In genomic region chr8:71486136-71486529, GRCm38 (mm10) we compare ENCODE assay signal across 8 mouse cellular contexts. TPM values are rescaled to one million over a fixed set of nuclear protein-coding genes. Genes with fewer than 3 reads are reported as not detected.
A peak's percentile ranks its signal among the peaks of the same experiment; 100 is the strongest.
DNase-seq lines count a peak whose midpoint lies in the region; ATAC-seq and TF ChIP-seq lines count a peak whose summit lies in the region.

No protein-coding gene starts in this region.

- TF ChIP-seq CTCF in gastrocnemius, adult 2 months (IDR thresholded peaks at IDR 0.05) = no peak
- no peak for TF ChIP-seq CTCF in liver, embryonic 14.5 days (IDR thresholded peaks at IDR 0.05; ENCODE audit: low read depth)

- H3K4me1 ChIP-seq in liver, embryonic 14.5 days (replicated peaks; ENCODE audit: control insufficient read depth in 2 of 2, insufficient read depth in 2 of 2, low read length in 1 of 2) = peaks cover 4 to 7% of the 10 kb centered on the region in 2 experiments; a peak in 3 of 4 replicates

- no peaks in the 10 kb centered on the region for H3K27me3 ChIP-seq in liver, embryonic 14.5 days (ENCODE audit: control insufficient read depth, insufficient read depth, low read length)

- H3K27ac ChIP-seq in gastrocnemius, adult 2 months = peak overlapping the region; percentile 94
- no peak overlapping the region for H3K27ac ChIP-seq in liver, embryonic 14.5 days

- no peak for TF ChIP-seq EP300 in liver, embryonic 14.5 days (IDR thresholded peaks at IDR 0.05; ENCODE audit: low read depth)

- intact Hi-C loops in gastrocnemius, adult 2 months (cut with DNase I) = loop anchor here (5.0 kb wide), 1 partner anchor 36 kb away; no protein-coding TSS in a partner anchor
- intact Hi-C loops in gastrocnemius, postnatal 36 days (cut with DNase I) = no loop called here

- no peaks in the 10 kb centered on the region for H3K9me3 ChIP-seq in liver, embryonic 14.5 days (ENCODE audit: control insufficient read depth, low read length)

- H3K36me3 ChIP-seq in liver, embryonic 14.5 days (replicated peaks; ENCODE audit: control insufficient read depth, insufficient read depth, low read depth) = no peaks in the 10 kb centered on the region

- no peak for DNase-seq in gastrocnemius, adult 2 months
- DNase-seq in gastrocnemius, postnatal 36 days = no peak
- DNase-seq in thymus, postnatal 0 days (ENCODE audit: low spot score) = peak; percentile 25
- no peak for DNase-seq in thymus, postnatal 25 days
- no peak for DNase-seq in liver, embryonic 14.5 days (ENCODE audit: low read depth in 3 of 3, low spot score in 3 of 3)
- DNase-seq in retina, embryonic 14.5 days (ENCODE audit: low spot score) = no peak
- no peak for DNase-seq in adrenal gland, adult 2 months
- DNase-seq in cerebellum, adult 11-12 months = no peak

- no peak overlapping the region for H3K9ac ChIP-seq in liver, embryonic 14.5 days (replicated peaks)

- H3K4me2 ChIP-seq in liver, embryonic 14.5 days (ENCODE audit: low read depth) = peak overlapping the region; percentile 67

- WGBS in liver, embryonic 14.5 days (ENCODE audit: insufficient replicate concordance) = 23% methylated on average over 7 of the region's 7 CpGs

- ATAC-seq in liver, embryonic 14.5 days (ENCODE audit: insufficient read depth) = no peak

- peak overlapping the region; percentile 91 for H3K4me3 ChIP-seq in gastrocnemius, adult 2 months
- no peak overlapping the region for H3K4me3 ChIP-seq in liver, embryonic 14.5 days (ENCODE audit: insufficient read depth in 1 of 2, low read depth in 2 of 2, low read length in 2 of 2)

RNA-seq across cellular contexts. Expression of gene Ano8, which starts 0.4 kb away (rescaled TPM):
- 10 to 100 TPM; 16.0 to 17.0 TPM for total RNA-seq in gastrocnemius, adult 2 months (2021)
- 10 to 100 TPM; 13.8 to 16.0 TPM for total RNA-seq in gastrocnemius, postnatal 36 days (2021)
- 0.68 and 1.4 TPM in 2 replicates for polyA plus RNA-seq in thymus, postnatal 0 days (2015; fragmentation: Nextera tagmentation; extraction: Ambion mirVana)
- 1.4 and 1.7 TPM in 2 replicates for polyA plus RNA-seq in liver, embryonic 14.5 days (2012; rRNA removed)
- 0.14 and 0.15 TPM in 2 replicates for polyA plus RNA-seq in liver, embryonic 14.5 days (2014; fragmentation: Nextera tagmentation; extraction: Ambion mirVana)
- 10 to 100 TPM in 1 of 2 experiments, 1 to 10 TPM in 1; 9.9 to 16.4 TPM for total RNA-seq in adrenal gland, adult 2 months (2021)
- polyA plus RNA-seq in adrenal gland, adult 2 months (2012; rRNA removed) = 44.9 and 54.6 TPM in 2 replicates

RNA-seq across cellular contexts. Expression of gene Gtpbp3, which starts 1.8 kb away (rescaled TPM):
- 10 to 100 TPM; 10.1 to 10.7 TPM for total RNA-seq in gastrocnemius, adult 2 months (2021)
- total RNA-seq in gastrocnemius, postnatal 36 days (2021) = 10 to 100 TPM in 1 of 2 experiments, 1 to 10 TPM in 1; 8.0 to 10.5 TPM
- 17.8 TPM in 2 replicates for polyA plus RNA-seq in thymus, postnatal 0 days (2015; fragmentation: Nextera tagmentation; extraction: Ambion mirVana)
- polyA plus RNA-seq in liver, embryonic 14.5 days (2012; rRNA removed) = 9.2 and 10.0 TPM in 2 replicates
- 1.3 and 1.8 TPM in 2 replicates for polyA plus RNA-seq in liver, embryonic 14.5 days (2014; fragmentation: Nextera tagmentation; extraction: Ambion mirVana)
- 10 to 100 TPM; 15.6 to 26.7 TPM for total RNA-seq in adrenal gland, adult 2 months (2021)
- 58.3 and 77.4 TPM in 2 replicates for polyA plus RNA-seq in adrenal gland, adult 2 months (2012; rRNA removed)

RNA-seq across cellular contexts. Expression of gene Dda1, which starts 17.1 kb away (rescaled TPM):
- total RNA-seq in gastrocnemius, adult 2 months (2021) = 10 to 100 TPM; 26.8 to 31.1 TPM
- total RNA-seq in gastrocnemius, postnatal 36 days (2021) = 10 to 100 TPM; 20.4 to 27.6 TPM
- 154 and 157 TPM in 2 replicates for polyA plus RNA-seq in thymus, postnatal 0 days (2015; fragmentation: Nextera tagmentation; extraction: Ambion mirVana)
- 24.8 and 25.4 TPM in 2 replicates for polyA plus RNA-seq in liver, embryonic 14.5 days (2012; rRNA removed)
- 34.4 and 36.9 TPM in 2 replicates for polyA plus RNA-seq in liver, embryonic 14.5 days (2014; fragmentation: Nextera tagmentation; extraction: Ambion mirVana)
- total RNA-seq in adrenal gland, adult 2 months (2021) = 10 to 100 TPM; 54.7 to 76.7 TPM
- 129 and 149 TPM in 2 replicates for polyA plus RNA-seq in adrenal gland, adult 2 months (2012; rRNA removed)

RNA-seq across cellular contexts. Expression of gene Mrpl34, which starts 21.4 kb away (rescaled TPM):
- 10 to 100 TPM; 59.1 to 84.3 TPM for total RNA-seq in gastrocnemius, adult 2 months (2021)
- 10 to 100 TPM; 66.7 to 67.1 TPM for total RNA-seq in gastrocnemius, postnatal 36 days (2021)
- 221 TPM in 2 replicates for polyA plus RNA-seq in thymus, postnatal 0 days (2015; fragmentation: Nextera tagmentation; extraction: Ambion mirVana)
- polyA plus RNA-seq in liver, embryonic 14.5 days (2012; rRNA removed) = 45.8 and 73.0 TPM in 2 replicates
- 109 and 114 TPM in 2 replicates for polyA plus RNA-seq in liver, embryonic 14.5 days (2014; fragmentation: Nextera tagmentation; extraction: Ambion mirVana)
- total RNA-seq in adrenal gland, adult 2 months (2021) = 100 to 1,000 TPM; 130 to 133 TPM
- 230 and 261 TPM in 2 replicates for polyA plus RNA-seq in adrenal gland, adult 2 months (2012; rRNA removed)

RNA-seq across cellular contexts. Expression of gene Abhd8, which starts 22.7 kb away (rescaled TPM):
- total RNA-seq in gastrocnemius, adult 2 months (2021) = 10 to 100 TPM; 22.5 to 24.9 TPM
- total RNA-seq in gastrocnemius, postnatal 36 days (2021) = 10 to 100 TPM; 19.3 to 26.9 TPM
- 190 and 219 TPM in 2 replicates for polyA plus RNA-seq in thymus, postnatal 0 days (2015; fragmentation: Nextera tagmentation; extraction: Ambion mirVana)
- polyA plus RNA-seq in liver, embryonic 14.5 days (2012; rRNA removed) = 6.6 and 7.5 TPM in 2 replicates
- polyA plus RNA-seq in liver, embryonic 14.5 days (2014; fragmentation: Nextera tagmentation; extraction: Ambion mirVana) = 5.3 and 6.8 TPM in 2 replicates
- 10 to 100 TPM; 52.1 to 64.4 TPM for total RNA-seq in adrenal gland, adult 2 months (2021)
- 220 and 223 TPM in 2 replicates for polyA plus RNA-seq in adrenal gland, adult 2 months (2012; rRNA removed)
